ENCODE assay signal across 19 mouse cellular contexts in the genomic region with DNA sequence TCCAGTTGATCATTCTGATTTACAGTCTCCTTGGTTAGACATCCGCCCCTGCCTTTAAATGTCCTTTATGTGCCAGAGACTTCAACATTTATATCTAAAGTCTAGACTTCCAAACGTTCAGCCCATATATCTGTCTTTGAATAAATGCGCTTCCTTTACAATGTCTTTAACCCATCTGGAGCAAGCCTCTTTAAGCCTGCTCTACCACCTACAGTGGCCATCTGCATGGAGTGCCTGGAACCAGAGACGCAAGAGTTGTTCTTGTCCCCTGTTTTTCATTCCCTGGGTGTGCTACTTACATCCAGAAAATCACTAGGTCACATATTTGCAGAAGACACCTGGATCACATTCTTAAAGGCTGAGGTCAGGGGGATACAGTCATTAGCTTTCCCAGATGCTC. TPM values are rescaled to one million over a fixed set of nuclear protein-coding genes. Genes with fewer than 3 reads are reported as not detected.
"Had no signal": no experiment of that assay in that cellular context is flagged by ENCODE, and none has a peak within 500 bp of the region (broad histone marks: within the 10 kb centered on the region; RNA-seq: fewer than 3 reads in every experiment).

No protein-coding gene starts in this region.

- H3K36me3 ChIP-seq: neural tube, embryonic 13.5 days; neural tube, embryonic 15.5 days; stomach, embryonic 15.5 days had no signal

- H3K4me2 ChIP-seq: neural tube, embryonic 13.5 days; neural tube, embryonic 15.5 days; stomach, embryonic 15.5 days had no signal

- H3K4me3 ChIP-seq: neural tube, embryonic 13.5 days; neural tube, embryonic 15.5 days; stomach, embryonic 15.5 days had no signal

- H3K9me3 ChIP-seq: neural tube, embryonic 13.5 days; neural tube, embryonic 15.5 days; stomach, embryonic 15.5 days had no signal

- H3K9ac ChIP-seq: neural tube, embryonic 13.5 days; neural tube, embryonic 15.5 days; stomach, embryonic 15.5 days had no signal

- H3K27ac ChIP-seq: neural tube, embryonic 13.5 days; neural tube, embryonic 15.5 days; stomach, embryonic 15.5 days; stomach, postnatal 0 days had no signal

- DNase-seq: retina, postnatal 1 day; right cerebral cortex, adult 18-20 months; right cerebral cortex, postnatal 14 days; right cerebral cortex, postnatal 25 days; right cerebral cortex, postnatal 4 days; spleen, adult 18-20 months; thymus, adult 18-20 months; thymus, adult 2 months; thymus, postnatal 14 days; thymus, postnatal 25 days; thymus, postnatal 36 days; thymus, postnatal 4 days had no signal

- H3K4me1 ChIP-seq: stomach, embryonic 15.5 days had no signal

RNA-seq across cellular contexts. Expression of a gene that starts 44.4 kb away (rescaled TPM):
- polyA plus RNA-seq: spleen, adult 2 months; thymus, postnatal 0 days had no signal

RNA-seq across cellular contexts. Expression of a gene that starts 44.5 kb away (rescaled TPM):
- polyA plus RNA-seq: spleen, adult 2 months; thymus, adult 2 months; urinary bladder, adult 2 months had no signal
